Mouse (Mus musculus) limb, embryonic 14.5 days (tissue): ENCODE data around the gene Ankmy1. TPM values are rescaled to one million over a fixed set of nuclear protein-coding genes. Genes with fewer than 3 reads are reported as not detected.

Experiments
- ATAC-seq: fragments of 200-750 bp; cut with Nextera tagmentation; 2 replicates; pipeline ENCODE4 v1.8.0; 2017; ENCODE audit warnings: low read depth, moderate number of reproducible peaks, moderate TSS enrichment; ENCODE audit not compliant: low FRiP score
- DNase-seq: peaks from one replicate; pipeline ENCODE4 v3.0.0-alpha.2; 2015; ENCODE audit warnings: low spot score
- H3K27ac ChIP-seq: fragments of 300-500 bp; sonication (generic); replicated peaks from 2 replicates; pipeline ENCODE4 v1.5.1; 2014; ENCODE audit warnings: low read depth, mild to moderate bottlenecking, low read length, moderate library complexity, mixed read lengths
- H3K27me3 ChIP-seq: fragments of 300-500 bp; sonication (generic); 2 replicates; pipeline ENCODE4 v1.6.1; 2014; ENCODE audit warnings: low read length, mixed read lengths; ENCODE audit not compliant: control insufficient read depth, insufficient read depth
- H3K36me3 ChIP-seq: fragments of 300-500 bp; sonication (generic); 2 replicates; pipeline ENCODE4 v1.6.1; 2014; ENCODE audit warnings: mild to moderate bottlenecking, low read length, moderate library complexity, mixed read lengths; ENCODE audit not compliant: control insufficient read depth, insufficient read depth
- H3K4me1 ChIP-seq: fragments of 300-500 bp; sonication (generic); 2 replicates; pipeline ENCODE4 v1.6.1; 2014; ENCODE audit warnings: antibody characterized with exemption, low read length, mixed read lengths; ENCODE audit not compliant: control insufficient read depth, insufficient read depth
- H3K4me2 ChIP-seq: fragments of 300-500 bp; sonication (generic); replicated peaks from 2 replicates; pipeline ENCODE4 v1.6.1; 2014; ENCODE audit warnings: low read depth, mild to moderate bottlenecking, low read length, moderate library complexity; ENCODE audit not compliant: severe bottlenecking
- H3K4me3 ChIP-seq: fragments of 300-500 bp; sonication (generic); replicated peaks from 2 replicates; pipeline ENCODE4 v1.5.1; 2014; ENCODE audit warnings: low read length
- H3K9ac ChIP-seq: fragments of 300-500 bp; sonication (generic); 2 replicates; pipeline ENCODE4 v1.6.1; 2014; ENCODE audit warnings: mild to moderate bottlenecking, low read depth, low read length, moderate library complexity; ENCODE audit not compliant: severe bottlenecking
- H3K9me3 ChIP-seq: fragments of 300-500 bp; sonication (generic); 2 replicates; pipeline ENCODE4 v1.6.1; 2016; ENCODE audit warnings: low read length; ENCODE audit not compliant: control insufficient read depth
- POLR2A ChIP-seq: fragments of 200-500 bp; IDR thresholded peaks from 2 replicates; pipeline ENCODE4 v1.8.0; 2012; ENCODE audit warnings: inconsistent platforms, mild to moderate bottlenecking, moderate library complexity, borderline replicate concordance; ENCODE audit not compliant: insufficient read depth, insufficient read length; ENCODE audit errors: extremely low read depth
- WGBS: fragments of 180-500 bp; shearing (Covaris S2); extraction: QIAGEN DNeasy Blood & Tissue Kit; methylation state at CpG from one replicate; pipeline ENCODE4 v1.1.7; 2014; 5-methylcytosine and 5-hydroxymethylcytosine counted together
- polyA plus RNA-seq, 2 experiments: library from polyadenylated mRNA; depleted of rRNA in 1 of 2; stranded (reverse) in 1 of 2; unstranded in 1 of 2; fragments of >200 nt; fragmentation: Nextera tagmentation in 1 of 2; extraction: Ambion mirVana in 1 of 2; gene quantifications; 2 replicates each; pipeline versions ENCODE4 v1.2.1 to v1.2.3; 2012 to 2014

Ankmy1 gene
- polyA plus RNA-seq, 2 experiments = 0.37 to 0.38 TPM

DNA sequence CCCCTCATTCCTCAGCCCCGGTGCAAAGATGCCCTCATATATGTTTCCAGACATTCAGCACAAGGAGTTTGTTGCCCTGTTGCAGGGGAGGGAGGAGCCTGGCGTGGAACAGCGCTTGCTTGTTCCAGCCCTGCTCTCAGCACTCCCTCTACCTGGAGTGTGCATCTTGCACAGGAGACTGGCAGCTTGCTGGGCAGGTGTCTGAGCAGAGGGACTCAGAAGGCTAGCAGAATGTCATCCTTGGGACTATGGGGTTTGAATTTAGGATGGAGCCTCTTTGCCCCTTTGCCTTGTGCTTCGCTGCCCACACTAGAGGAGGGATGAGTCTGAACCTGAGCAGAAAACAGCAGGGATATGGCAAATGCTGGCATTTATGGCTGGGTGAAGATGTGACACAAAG lies 37.0 kb upstream of the Ankmy1 start:
- ATAC-seq (no peak), DNase-seq (no peak)
- no peak for TF ChIP-seq POLR2A
- H3K36me3 ChIP-seq = peaks cover 62% of the 10 kb centered on the region
- H3K27me3 ChIP-seq = no peaks in the 10 kb centered on the region
- no peak overlapping the region for H3K4me2 ChIP-seq
- H3K27ac ChIP-seq = no peak overlapping the region
- H3K4me3 ChIP-seq = no peak overlapping the region
- H3K4me1 ChIP-seq = peaks cover 8% of the 10 kb centered on the region
- WGBS = 97% methylated on average over 4 of the region's 4 CpGs
- no peaks in the 10 kb centered on the region for H3K9me3 ChIP-seq
- no peak overlapping the region for H3K9ac ChIP-seq

DNA sequence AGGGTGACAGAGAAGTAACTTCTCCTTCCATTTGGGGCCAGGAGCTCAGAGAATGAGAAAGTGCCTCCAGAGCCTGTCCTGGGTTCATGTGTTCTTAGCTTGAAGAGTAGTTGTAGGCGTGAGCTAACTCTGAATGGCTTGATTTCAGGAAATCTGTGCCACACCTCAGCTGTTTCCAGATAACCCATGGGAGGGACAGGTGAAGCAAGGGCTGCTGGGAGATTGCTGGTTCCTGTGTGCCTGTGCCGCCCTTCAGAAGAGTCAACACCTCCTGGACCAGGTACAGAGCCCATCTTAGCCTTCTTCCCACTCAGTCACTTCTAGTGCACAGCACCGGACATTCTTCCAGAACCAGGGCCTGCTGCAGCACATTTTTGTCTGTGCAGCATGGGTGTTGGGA lies 35.1 kb upstream of the Ankmy1 start:
- Histone ChIP-seq H3K4me1 (peaks cover 13% of the 10 kb centered on the region), H3K27ac (no peak overlapping the region), H3K4me2 (no peak overlapping the region), H3K9me3 (peaks cover 4% of the 10 kb centered on the region; the same call in 1 of the 2 replicates), H3K36me3 (peaks cover 47% of the 10 kb centered on the region), H3K9ac (no peak overlapping the region), H3K27me3 (no peaks in the 10 kb centered on the region), H3K4me3 (no peak overlapping the region)
- 91% methylated on average over 3 of the region's 3 CpGs for WGBS
- TF ChIP-seq POLR2A = no peak
- no peak for DNase-seq
- no peak for ATAC-seq

GRCm38 (mm10) chr1:92936467-92936866 lies 33.8 kb upstream of the Ankmy1 start:
- no peak for ATAC-seq
- H3K27ac ChIP-seq = no peak overlapping the region
- peaks cover 33% of the 10 kb centered on the region for H3K36me3 ChIP-seq
- H3K9ac ChIP-seq = no peak overlapping the region
- H3K4me2 ChIP-seq = no peak overlapping the region
- TF ChIP-seq POLR2A = no peak
- peaks cover 13% of the 10 kb centered on the region for H3K4me1 ChIP-seq
- no peak for DNase-seq
- H3K9me3 ChIP-seq = peaks cover 7% of the 10 kb centered on the region; the same call in 1 of the 2 replicates
- no peak overlapping the region for H3K4me3 ChIP-seq
- no peaks in the 10 kb centered on the region for H3K27me3 ChIP-seq
- 77% methylated on average over 3 of the region's 3 CpGs for WGBS

DNA sequence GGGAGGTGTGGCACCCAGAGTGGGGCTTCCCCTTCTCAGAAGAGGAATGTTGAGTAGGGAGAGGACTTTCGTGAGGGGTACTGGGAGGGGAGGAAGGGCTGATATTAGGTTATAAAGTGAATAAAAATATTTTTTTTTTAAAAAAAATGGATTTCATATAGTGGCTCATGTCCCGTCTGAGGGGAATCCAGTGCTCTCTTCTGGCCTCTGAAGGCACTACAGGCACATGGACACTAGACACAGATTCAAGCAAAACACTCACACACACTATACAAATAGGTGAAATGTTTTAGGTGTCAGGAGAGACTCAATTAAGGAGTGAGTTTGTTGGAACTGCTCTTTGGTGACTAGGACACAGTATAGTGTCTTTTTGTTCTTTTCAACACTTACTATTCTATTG lies 33.3 kb upstream of the Ankmy1 start:
- ATAC-seq (no peak), DNase-seq (no peak)
- WGBS = 70% methylated on average over 2 of the region's 2 CpGs
- Histone ChIP-seq H3K4me1 (peaks cover 13% of the 10 kb centered on the region), H3K9me3 (peaks cover 7% of the 10 kb centered on the region; the same call in 1 of the 2 replicates), H3K27ac (no peak overlapping the region), H3K9ac (peak overlapping the region; percentile 70; the same call in 1 of the 2 replicates), H3K4me3 (peak overlapping the region; percentile 83; the same call in 1 of the 2 replicates), H3K4me2 (peak overlapping the region; percentile 92), H3K36me3 (peaks cover 31% of the 10 kb centered on the region), H3K27me3 (no peaks in the 10 kb centered on the region)
- TF ChIP-seq POLR2A = no peak

- Histone ChIP-seq H3K9ac (peak overlapping the region; percentile 70), H3K36me3 (peaks cover 26% of the 10 kb centered on the region), H3K4me1 (peaks cover 13% of the 10 kb centered on the region), H3K9me3 (peaks cover 7% of the 10 kb centered on the region; the same call in 1 of the 2 replicates), H3K4me3 (peak overlapping the region; percentile 83), H3K27ac (peak overlapping the region; percentile 96), H3K4me2 (peak overlapping the region; percentile 92), H3K27me3 (no peaks in the 10 kb centered on the region)
- no peak for TF ChIP-seq POLR2A
- no peak for ATAC-seq
- 22% methylated on average over 10 of the region's 10 CpGs for WGBS
- no peak for DNase-seq
Measured at GRCm38 (mm10) chr1:92935054-92935962, 32.6 kb upstream of the Ankmy1 start.
